Mouse (Mus musculus): ENCODE data around the gene Exoc6.
"Not testable (repeated sequence)": the region's sequence is repeated elsewhere in the genome, so short reads cannot be mapped to it uniquely, and the experiment has no call there.

Gene Exoc6

DNA sequence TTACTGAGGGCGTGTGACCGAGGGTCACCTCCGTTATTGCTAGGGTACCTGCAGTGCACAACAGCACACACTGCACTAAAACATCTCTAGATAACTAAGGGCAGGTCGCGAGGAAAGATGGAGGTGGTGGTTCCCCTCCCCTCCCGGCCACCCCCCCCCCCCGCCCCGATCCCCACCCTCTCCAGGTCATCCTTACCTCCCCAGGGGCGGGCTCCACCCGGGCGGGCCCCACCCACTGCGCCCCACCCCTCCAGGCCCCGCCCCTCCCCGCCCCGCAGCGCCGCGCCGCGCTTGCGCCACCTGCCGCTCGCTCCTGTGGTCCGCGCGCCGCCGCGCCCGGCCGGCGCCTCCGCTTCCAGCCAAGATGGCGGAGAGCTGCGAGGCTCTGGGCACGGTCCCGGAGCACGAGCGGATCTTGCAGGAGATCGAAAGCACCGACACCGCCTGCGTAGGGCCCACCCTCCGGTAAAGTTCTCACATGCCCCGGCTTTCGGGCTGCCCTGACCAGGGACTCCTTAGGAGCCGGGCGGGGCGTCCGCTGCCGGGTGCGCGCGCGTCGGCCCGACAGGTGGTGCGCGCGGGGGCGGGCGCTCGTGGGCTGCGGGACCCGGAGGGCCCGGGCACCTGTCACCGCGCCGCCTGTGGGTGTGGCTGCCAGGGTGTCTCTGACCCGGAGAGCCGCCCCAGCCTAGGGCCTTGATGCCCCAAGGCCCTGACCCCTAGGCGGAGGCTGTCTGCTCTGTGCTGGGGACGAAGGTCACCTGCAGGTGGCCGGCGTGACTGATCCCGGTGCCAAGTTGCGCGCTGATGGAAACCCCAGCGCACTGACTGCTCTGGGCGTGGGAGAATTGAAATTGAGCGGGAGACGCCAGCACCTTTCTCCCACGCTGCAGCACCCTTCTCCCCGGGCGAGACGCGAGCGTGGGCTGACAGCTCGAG is at the start of gene Exoc6:
Gene Exoc6, plus strand, starts transcription at position 318 of the 939 bp plus-strand sequence.
- peak; percentile 80 to 89 for DNase-seq

DNA sequence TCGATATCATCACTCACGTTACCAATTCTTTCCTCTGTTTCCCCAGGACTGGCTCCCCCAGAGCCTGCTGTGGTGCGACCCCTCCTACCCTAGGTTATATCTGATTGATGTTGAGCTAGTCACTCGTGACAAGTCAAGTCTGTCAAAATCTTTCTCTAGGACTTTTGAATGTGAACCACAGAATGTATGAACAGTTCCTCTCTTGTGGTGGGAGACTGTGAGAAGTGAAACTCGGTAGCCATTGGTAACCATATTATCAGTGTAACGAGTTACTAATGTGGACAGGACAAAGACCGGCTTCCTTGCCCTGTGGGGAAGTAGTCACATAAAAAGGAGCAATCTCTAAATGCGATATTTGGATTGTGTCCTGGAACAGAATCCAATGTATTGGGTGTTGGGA is 47.2 kb upstream of the Exoc6 start:
- no peak for DNase-seq

DNA sequence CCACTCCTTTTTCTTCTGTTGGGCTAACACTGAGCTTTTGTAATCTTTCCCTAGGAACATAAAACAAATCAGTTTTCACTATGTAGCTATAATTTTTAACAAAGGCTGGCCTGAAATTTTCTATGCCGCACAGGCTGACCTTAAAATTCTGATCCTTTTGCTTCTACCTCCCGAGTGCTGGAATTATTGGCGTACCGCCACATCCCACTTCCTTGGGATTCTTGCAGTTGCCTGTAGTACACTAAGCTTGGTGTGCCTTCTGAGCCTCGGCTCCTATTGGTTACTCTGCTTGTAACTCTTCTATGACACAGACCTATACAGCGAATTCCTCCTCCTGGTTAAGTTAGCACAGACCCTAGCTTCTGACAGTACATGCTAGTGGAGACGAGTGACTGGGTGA is 44.2 kb upstream of the Exoc6 start:
- DNase-seq = peak; percentile 26 to 53

DNA sequence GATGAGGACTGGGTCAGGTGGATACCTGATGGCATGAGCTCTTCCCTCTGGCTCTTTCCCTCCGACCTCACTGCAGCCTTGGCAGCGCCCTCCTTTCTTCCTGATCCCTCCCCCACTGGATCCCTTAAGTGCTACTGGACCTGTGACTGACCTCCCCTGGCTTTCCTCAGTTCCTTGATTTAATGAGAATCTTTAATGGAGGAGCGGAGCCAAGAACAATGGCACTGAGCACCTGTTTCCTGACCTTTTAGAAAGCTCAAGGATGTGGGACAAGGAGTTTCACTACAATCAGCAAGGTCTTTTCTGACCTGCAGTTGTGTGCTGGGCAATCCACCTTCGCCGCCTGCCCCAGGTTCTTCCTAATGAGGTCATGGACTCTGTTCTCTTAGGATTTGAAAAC is 43.6 kb upstream of the Exoc6 start:
- DNase-seq = no peak

DNA sequence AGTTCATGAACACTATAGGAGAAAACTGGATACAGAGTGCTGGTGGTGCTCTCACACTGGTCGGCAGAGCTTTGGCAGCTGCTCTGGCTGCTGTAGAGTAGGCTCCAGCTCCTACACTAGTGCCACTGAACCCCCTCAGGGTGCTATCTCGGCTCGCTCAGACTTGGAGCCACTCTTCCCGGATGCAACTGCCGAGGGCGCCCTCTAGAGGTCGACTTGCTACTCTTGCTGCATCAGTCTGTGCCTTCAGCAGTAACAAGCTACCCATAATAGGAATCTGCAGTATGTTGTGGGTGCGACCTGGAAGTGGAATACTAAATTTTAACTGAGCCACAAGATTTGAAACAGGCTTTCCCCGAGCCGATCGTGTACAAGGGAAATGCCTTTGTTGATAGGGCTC is 40.5 kb upstream of the Exoc6 start:
- peak; percentile 89 for DNase-seq

DNA sequence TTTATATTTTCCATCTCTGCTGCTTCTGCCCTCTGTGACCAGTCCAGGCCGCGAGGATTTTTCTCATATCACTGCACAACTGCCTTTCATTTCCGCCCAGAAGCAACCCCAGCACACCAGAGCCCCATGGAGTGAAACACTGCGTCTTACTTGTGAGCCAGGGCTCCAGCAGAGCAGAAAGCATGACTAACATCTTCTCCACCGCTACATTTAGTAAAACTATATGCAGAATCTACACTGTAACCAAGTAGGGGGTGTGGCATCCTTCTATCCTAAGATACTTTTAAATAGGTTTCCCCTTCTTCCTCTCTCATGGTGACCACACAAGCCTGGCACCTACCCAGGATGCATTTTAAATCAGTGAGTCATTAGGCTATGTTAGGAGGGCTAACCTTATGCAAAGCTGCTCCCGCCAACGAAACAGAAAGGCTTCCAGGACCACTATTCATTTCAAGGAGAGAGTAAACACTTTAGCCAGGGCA is 35.4 kb upstream of the Exoc6 start:
- peak in 1 of 2 experiments; percentile 22 for DNase-seq

DNA sequence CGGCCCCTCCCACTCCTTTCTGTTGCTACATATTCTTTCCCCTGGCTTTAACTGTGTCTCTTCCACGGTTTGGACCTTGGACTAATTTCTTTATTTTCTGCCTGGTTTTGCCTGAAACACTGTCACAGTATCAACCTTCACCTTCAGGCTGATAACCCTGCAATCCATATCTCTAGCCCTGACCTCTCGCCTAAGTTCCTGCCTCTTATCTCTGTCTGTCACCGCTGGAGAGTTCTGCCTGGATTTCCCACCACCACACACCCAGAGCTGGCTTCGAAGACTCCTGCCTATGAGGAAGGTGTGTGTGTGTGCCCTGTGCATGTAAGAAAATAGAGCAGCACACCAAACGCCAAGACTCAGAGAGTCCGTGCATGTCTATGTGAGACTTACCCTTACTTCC is 32.8 kb upstream of the Exoc6 start:
- DNase-seq = no peak

DNA sequence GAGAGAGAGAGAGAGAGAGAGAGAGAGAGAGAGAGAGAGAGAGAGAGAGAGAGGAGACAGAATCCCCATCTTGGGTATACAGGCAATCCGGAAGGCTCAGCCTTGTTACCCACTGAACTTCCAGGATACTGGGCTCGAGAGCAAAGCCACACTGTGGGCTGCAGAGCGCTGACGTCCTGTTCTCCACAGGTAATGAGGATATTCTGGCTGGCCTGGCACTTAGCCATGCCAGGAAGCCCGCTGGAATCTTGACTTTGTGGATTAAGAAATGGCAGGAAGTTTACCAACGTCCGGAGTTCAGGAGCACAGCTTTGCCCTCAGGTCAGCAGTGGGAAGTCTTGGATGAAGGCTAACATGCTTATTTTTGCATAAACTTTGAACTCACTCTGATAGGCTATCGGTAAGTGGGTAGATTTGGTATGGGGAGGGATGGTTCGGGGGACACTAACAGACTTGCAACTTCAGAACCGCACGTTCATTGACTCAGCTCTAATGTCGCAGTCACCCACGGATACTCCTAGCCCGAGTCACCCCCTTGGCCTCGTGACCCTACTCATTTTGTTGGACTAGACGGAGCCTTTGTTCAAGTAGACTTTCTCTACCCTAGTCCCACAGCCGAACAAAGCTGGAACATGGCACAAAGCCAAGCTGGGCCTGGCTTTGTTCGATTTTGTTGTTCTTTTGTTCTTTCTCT is 29.3 kb upstream of the Exoc6 start:
- peak; percentile 11 to 33 for DNase-seq

DNA sequence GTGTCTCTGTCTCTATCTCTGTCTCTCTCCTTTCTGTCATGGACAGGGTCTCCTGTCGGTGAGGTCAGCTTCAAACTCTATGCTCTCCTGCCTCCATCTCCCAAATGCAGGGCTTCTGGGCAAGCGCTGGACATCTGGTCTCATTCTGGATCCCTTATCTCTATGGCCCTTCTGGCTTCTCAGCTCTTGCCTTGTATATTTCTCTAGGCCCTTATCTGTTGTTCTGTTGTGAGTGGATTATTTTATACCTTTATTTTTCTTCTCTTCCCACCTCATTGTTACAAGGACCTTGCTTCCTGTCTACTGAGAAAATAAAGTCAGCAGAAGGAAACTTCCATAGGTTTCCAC is 28.8 kb upstream of the Exoc6 start:
- no peak for DNase-seq

DNA sequence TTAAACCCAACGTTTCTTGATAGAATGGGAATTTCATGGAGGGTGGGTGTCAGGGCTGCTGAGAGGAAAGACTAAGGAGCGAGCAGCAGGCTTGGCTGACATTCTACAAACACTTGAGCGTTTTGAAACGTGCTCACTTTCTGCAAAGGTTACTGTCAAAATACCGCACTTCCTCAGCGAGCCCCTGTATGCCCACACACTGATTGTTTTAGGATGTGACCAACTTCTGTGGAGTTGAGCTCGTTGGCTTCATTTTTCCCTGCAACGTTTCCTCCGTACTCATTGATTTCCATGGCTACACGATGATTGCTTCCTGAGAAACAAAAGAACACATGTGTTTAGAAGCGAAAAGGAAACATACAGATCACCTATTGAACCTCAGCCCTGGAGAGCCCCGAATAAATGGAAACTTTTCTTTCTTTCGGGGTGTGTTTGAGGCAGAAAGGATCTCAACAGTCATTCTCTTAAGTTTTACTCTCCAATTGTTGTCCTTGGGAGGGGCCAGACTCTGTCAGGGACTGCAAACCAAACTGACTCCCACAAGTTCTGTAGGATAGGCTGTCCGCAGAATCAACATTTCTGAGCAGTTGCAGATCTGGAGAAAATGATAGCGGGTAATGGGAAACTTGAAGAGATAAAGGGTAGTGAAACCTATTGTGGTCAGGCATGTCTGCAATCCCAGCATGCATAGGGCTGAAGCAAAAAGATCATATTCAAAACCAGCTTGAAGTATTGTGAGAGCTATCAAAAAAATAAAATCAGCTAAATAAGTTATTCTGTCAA is 26.7 kb upstream of the Exoc6 start:
- no peak for DNase-seq

DNA sequence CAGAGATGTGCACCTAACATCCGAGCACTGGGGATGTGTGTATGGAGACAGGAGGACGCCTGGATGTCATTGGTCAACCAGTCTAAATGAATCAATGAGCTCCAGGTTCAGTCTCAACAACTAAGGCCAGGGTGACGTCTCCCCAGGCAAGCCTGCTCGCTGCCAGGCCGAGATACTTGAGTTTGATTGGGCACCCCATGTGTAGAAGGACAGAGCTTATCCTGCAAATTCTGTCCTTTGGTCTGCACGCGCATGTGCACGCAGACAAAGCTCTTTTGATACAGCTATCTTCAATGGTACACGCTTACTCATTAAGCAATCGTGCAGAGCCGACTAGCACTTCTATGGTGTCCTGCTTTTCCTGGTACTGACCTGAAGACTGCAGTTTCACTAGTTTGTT is 24.3 kb upstream of the Exoc6 start:
- no peak for DNase-seq

DNA sequence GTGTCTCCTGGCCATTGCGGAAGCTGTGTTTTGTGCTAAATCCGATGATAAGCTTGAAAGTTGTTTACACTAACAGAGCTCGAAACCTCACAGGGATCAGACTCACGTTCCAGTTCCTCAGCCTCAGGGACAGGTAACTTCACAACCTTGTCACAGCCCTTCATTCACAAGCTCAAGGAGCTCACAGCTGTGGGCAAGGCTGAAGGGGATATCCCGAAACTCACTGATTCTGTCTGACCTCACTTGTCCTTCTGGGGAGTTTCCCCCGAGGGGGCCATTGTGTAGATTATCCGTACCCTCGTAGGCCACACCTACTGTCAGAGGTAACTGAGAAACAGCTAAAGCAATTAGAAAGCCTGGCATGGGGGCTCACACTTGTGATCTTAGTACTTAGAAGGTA is 23.4 kb upstream of the Exoc6 start:
- no peak for DNase-seq

DNA sequence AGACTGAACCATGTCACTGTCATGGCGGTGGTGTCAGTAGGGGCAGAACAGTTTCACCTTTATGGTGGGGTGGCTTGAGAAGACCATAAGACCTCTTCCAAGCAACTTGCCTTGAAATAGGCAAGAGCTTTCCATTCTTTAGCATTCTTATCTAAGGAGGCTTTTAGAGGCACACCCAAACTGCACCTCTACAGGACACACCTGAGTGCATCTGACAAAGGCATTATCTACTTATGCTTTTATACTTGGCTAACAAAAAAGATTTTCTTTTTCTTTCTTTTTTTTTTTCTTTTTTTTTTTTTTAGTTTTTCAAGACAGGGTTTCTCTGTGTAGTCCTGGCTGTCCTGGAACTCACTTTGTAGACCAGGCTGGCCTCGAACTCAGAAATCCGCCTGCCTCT is 22.5 kb upstream of the Exoc6 start:
- DNase-seq = not testable (repeated sequence)

DNA sequence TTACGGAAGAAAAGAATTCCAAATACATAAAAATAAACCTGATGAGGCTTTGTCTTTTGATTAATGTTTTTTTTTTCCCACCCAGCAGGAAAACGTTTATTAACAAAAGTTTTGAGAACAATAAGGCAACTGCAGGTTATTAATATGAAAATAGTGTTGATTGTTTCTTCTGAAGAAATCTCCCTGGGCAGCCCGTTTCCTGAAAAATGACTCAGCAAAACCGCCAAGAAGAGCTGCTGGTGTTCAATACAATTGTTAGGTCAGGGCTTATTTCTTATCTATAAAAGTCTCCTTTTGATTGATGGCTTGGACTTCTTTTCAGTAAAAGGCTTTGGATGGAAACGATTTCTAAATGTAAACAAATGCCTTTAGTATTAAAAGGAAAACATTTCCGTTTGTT is 21.6 kb upstream of the Exoc6 start:
- no peak for DNase-seq

DNA sequence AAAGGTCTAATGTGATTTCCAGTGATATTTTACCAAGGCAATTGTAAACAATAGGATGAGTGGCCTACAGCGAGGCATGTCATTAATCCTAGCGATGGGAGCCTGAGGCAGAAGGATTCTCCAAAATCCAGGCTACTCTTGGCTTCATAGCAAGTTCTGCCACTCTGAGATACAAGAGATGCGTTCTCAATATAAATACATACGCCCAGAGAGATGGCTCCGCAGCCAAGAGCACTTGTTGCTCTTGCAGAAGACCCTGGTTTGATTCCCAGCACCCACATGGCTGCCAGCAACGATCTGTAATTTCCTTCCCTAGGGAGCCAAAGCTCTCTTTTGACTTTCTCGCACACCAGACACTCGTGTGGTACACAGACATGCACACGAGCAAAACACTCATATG is 20.9 kb upstream of the Exoc6 start:
- no peak for DNase-seq

DNA sequence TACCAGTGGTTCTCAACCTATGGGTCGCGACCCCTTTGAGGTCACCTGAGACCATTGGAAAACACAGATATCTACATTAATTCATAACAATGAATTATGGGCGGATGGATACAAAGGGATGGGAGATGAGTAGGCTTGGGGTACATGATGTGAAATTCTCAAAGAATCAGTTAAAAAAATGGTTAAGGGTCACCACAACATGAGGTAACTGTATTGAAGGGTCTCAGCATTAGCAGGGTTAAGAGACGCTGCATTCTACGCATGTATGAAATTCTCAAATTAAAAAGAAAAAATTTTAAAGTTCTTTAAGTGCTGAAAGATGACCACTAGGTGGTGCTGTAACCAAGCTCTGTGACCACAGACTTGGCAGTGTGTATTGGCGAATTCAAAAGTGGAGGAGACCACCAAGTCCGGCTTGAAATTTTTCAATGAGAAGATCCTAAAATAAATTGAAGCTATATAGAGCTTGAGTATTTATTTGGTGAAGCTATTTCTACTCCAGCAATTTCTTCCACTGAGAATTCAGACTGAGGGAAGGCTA is 20.2 kb upstream of the Exoc6 start:
- DNase-seq = peak; percentile 55 to 64

DNA sequence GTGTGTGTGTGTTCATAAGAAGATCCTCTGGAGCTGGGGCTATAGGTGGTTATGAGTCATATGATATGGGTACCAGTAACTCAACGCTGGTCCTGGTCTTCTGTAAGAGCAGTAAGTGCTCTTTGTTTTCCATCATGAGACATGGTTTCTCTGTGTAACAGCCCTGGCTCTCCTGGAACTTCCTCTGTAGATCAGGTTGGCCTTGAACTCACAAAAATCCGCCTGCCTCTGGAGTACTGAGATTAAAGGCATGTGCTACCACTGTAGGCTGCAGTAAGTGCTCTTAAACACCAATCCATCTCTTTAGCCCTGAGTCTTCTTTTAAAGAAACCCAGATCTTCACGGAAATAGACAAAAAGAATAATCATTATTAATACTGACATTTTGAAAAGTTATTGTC is 19.6 kb upstream of the Exoc6 start:
- no peak for DNase-seq

DNA sequence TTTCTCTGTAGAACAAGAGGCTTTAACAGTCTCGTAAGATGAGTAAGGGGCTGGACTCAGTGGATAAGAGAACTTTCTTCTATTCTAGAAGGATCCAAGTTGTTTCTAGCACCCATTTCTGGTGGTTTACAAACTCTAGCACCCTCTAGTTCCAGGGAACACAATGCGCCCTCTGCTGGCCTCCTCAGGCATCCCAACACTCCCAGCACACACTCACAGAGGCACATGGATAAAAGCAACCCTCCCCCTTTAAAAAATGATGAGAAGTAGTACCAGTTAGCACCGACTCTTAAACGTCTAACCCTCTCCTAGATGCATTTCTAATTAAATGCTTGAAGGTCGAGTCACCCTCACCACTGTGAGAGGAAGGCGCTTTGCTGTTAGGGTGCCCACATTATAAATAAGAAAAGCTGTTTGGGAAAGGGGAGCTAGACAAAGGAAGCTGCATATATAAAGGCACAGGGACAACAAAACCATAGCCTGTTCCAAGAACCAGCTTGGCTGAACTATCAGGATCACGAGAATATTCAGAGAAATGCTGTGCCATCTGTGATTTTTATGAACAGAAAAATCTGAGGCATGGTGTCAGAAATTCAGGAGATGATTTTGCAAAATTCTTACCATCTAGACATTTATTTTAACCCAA is 18.9 kb upstream of the Exoc6 start:
- DNase-seq = peak; percentile 51 to 53

DNA sequence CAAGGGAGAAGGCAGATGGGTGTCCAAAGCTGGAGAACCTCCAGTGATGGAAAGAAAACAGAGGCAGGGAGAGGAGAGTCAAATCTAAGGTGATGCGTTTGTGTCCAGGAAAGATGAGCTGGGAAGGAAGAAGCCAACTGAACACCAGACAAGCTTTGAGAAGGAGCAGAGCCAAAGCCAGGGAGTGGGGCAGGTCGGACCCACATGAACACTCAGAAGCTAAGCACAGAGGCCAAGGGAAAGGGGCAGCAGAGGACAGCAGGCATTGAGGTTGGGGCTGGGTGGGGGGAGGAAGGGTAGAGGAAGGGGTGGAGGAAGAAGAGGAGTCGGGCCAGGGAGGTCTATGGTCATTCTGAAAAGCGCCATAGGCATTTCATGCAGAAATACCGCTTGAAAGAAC is 17.0 kb upstream of the Exoc6 start:
- no peak for DNase-seq

DNA sequence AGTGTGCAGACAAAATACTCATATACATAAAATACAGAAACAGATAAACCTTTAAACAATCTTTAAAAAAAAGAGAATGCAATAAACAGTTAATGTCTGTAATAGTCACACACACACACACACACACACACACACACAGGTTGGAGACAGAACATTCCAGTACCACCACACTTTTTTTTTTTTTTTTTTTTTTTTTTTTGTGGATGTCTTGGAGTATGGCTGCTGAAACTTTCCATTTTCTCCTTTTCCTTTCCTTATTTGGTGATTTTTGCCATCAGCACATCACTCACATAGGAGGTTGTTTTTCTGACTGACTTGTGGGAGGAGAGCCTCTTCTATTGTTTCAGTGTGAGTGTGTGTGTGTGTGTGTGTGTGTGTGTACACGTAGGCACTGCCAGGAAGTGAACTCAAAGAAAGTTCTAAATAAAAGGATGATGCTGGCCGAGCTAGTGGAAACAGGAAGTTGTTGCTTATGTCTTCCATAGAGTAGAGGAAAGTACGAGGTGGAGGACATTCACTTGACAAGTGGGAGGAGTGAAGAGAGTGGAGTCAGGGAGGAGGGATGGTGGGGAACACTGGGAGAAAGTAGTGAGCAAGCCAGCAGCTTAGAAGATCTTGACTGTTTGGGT is 15.4 kb upstream of the Exoc6 start:
- no peak for DNase-seq

DNA sequence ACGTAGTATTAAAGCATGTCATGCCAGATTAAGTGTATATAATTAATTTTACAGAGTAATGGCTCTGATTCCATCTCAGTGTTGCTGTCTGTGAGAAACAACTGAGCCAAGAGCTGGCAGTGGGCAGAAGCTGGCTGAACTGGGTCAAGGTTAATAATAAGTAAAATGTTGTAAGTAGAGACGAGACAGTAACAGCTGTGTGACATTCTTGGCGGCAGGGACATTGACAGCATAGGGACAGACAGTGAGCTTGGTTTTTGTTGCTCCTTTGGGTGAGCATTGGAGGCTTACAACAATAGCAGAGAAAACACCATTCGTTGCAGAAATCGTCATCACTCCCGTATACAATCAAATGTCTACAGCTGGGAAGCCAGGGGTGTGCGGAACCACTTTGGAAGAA is 13.8 kb upstream of the Exoc6 start:
- DNase-seq = no peak

DNA sequence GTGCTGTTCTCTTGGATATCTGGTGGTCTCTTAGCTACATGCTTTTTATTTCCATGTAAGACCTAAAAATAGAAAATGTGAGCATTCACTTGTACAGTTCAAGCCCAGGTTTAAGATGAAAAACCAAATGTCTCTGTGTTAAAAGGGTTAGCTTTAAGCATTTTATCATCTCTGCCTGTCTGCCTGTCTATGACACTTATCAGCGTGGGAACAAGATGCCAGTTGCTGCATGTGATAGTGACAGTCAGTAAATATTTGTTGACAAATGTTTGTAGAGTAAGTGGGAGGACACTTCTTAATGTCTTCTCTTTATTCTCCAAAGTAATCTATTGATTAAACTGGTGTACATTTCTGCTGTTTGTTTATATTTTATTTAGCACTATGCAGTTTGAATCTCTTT is 12.5 kb upstream of the Exoc6 start:
- DNase-seq = no peak
